Mouse (Mus musculus) brain, embryonic 14.5 days (tissue): Measurements from ENCODE around the gene Apba1.

Experiments
- CTCF ChIP-seq: fragments of 200-500 bp; IDR thresholded peaks from 2 replicates; pipeline ENCODE4 v1.5.1; 2012; ENCODE audit warnings: inconsistent platforms, mild to moderate bottlenecking, moderate library complexity, borderline replicate concordance; ENCODE audit not compliant: insufficient read depth, insufficient read length; ENCODE audit errors: extremely low read depth
- POLR2A ChIP-seq: fragments of 200-500 bp; IDR thresholded peaks from 2 replicates; pipeline ENCODE4 v1.6.1; 2012; ENCODE audit warnings: mild to moderate bottlenecking, inconsistent platforms, borderline replicate concordance; ENCODE audit not compliant: poor library complexity, insufficient read depth, insufficient read length, severe bottlenecking; ENCODE audit errors: extremely low read depth

GRCm38 (mm10) chr19:23763371-23763770, 4.7 kb downstream of the Apba1 start:
- no peak for TF ChIP-seq POLR2A
- no peak for TF ChIP-seq CTCF
